Mouse (Mus musculus) erythroblast, embryonic 14.5 days (primary cell): ENCODE results near the gene Ccnk. TPM values are rescaled to one million over a fixed set of nuclear protein-coding genes. Genes with fewer than 3 reads are reported as not detected.

Experiments
- H3K27me3 ChIP-seq: 2 replicates; pipeline ENCODE4 v1.6.1; 2012; ENCODE audit warnings: inconsistent platforms; ENCODE audit not compliant: control insufficient read depth
- H3K36me3 ChIP-seq: 2 replicates; pipeline ENCODE4 v1.6.1; 2012; ENCODE audit warnings: mild to moderate bottlenecking, inconsistent platforms; ENCODE audit not compliant: control insufficient read depth
- H3K4me1 ChIP-seq: 2 replicates; pipeline ENCODE4 v1.6.1; 2012; ENCODE audit warnings: inconsistent platforms; ENCODE audit not compliant: control insufficient read depth
- H3K4me3 ChIP-seq: replicated peaks from 2 replicates; pipeline ENCODE3; 2012; ENCODE audit warnings: moderate library complexity, mild to moderate bottlenecking, inconsistent platforms
- H3K9me3 ChIP-seq: 2 replicates; pipeline ENCODE4 v1.6.1; 2012; ENCODE audit warnings: low read length, inconsistent platforms, mixed read lengths; ENCODE audit not compliant: control insufficient read depth
- GATA1 ChIP-seq: IDR thresholded peaks from 2 replicates; pipeline ENCODE4 v1.6.1; 2012; ENCODE audit warnings: low read length, inconsistent platforms, mixed read lengths
- TAL1 ChIP-seq: IDR thresholded peaks from 3 replicates; pipeline ENCODE4 v1.6.1; 2012; ENCODE audit warnings: low read length, inconsistent platforms, mixed read lengths
- polyA plus RNA-seq: library from polyadenylated mRNA; stranded (reverse); fragments of >175 nt; gene quantifications from 2 replicates; pipeline ENCODE4 v1.2.3, GENCODE M21; 2012

Ccnk gene
- polyA plus RNA-seq, 1 experiment: 11.6 TPM

DNA sequence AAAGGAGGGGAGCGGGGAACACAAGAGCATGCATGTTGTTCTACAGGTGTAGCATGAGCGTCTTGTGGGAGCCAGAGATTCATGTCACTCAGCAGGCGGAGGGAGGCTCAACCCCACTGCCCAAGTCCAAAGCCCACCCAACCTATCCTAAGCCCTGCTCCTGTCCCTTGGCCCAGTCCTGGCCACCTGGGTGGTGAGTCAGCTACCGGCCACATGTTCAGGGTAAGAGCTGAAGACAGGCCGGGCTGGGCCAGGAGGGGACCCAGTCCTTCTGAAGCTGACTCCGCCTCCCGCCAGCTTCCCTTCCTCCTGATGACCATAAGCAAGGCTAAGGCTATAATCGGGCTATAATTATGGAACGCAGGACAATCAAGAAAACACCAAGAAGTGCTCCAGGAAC, 28.8 kb downstream of the Ccnk start:
- no peak overlapping the region for H3K4me3 ChIP-seq
- no peak for TF ChIP-seq GATA1
- no peak for TF ChIP-seq TAL1
- no peaks in the 10 kb centered on the region for H3K9me3 ChIP-seq
- no peaks in the 10 kb centered on the region for H3K4me1 ChIP-seq
- peaks cover 23% of the 10 kb centered on the region for H3K36me3 ChIP-seq
- H3K27me3 ChIP-seq: no peaks in the 10 kb centered on the region

DNA sequence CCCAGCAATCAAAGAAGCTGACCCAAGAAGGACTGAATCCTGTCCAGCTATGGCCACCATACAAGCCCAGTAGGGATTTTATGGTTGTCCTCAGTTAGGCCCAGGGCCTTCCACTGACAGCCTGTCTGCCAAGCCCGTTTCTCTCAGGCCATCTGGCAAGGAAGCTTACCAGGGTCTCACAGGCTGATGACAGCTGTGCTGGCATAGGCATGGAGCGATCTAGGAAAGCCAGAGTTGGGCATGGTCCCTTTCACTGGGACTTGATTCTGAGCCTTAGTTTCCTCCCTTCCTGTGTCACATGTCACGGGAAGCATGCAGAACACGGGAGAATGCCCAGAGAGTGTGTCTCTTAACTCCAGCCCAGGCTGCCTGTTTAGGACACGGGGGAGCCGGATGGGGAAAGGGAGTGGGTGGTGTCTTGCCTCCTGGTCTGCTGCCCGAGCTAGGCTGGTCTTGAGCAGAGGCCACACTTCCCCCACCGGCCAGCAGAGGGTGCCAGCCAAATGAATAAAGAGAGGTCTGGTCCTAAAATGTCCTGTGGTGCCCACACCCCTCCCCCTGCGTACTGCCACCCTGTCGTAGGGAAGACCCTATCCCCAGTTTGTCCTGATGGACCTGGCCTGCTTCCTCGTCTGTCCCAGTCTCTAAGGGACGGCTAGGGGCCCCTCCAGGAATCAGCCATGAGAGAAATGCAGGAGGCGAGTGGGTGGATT, 29.5 kb downstream of the Ccnk start:
- TF ChIP-seq TAL1 (no peak), GATA1 (no peak)
- H3K27me3 ChIP-seq: no peaks in the 10 kb centered on the region
- H3K4me1 ChIP-seq: no peaks in the 10 kb centered on the region
- H3K4me3 ChIP-seq: no peak overlapping the region
- H3K36me3 ChIP-seq: peaks cover 18% of the 10 kb centered on the region
- no peaks in the 10 kb centered on the region for H3K9me3 ChIP-seq

DNA sequence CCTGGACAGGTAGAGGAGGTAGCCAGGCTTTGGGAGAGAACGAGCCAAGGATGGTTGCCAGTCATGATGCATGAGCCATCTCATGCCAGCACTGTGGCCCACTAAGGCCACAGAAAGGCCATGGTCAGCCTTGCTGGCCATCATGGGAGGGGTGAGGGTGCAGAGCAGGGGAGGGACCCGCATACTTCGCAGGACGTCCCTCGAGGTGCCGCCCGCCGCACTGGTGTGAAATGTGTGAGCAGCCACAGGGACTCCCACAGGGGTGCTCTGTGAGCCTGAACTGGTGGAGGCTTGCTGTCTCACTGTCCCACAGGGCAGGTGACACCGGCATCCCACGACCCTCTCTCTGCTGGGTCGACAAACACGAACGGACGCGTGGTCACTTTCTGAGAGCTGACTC, 31.2 kb downstream of the Ccnk start:
- TF ChIP-seq GATA1 (no peak), TAL1 (no peak)

DNA sequence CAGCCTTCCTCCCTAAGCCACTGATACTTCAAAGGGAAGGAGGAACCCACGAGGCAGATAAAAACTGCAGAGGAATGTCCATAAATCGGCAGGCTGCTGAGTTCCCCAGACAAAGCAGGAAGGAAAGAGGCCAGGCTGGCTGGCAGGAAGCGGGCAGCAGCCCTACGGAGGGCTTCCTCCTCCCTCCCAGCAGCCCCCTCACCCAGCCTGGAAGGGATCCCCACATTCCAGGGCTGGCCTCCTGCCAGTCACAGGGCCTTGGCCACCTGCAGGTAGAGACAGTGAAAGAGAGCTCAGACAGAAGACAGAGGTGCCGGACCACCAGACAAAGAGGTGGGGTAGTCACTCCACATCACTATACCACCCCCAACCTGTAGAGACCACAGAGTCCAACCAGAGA, 32.7 kb downstream of the Ccnk start:
- H3K9me3 ChIP-seq: no peaks in the 10 kb centered on the region
- no peaks in the 10 kb centered on the region for H3K27me3 ChIP-seq
- H3K4me3 ChIP-seq: no peak overlapping the region
- TF ChIP-seq TAL1: no peak
- TF ChIP-seq GATA1: no peak
- H3K36me3 ChIP-seq: no peaks in the 10 kb centered on the region; the same call in 1 of the 2 replicates
- H3K4me1 ChIP-seq: no peaks in the 10 kb centered on the region

More for the DNA sequence above, 31.2 kb downstream of the Ccnk start:
- H3K4me3 ChIP-seq: no peak overlapping the region
- H3K36me3 ChIP-seq: peaks cover 8% of the 10 kb centered on the region
- no peaks in the 10 kb centered on the region for H3K9me3 ChIP-seq
- H3K4me1 ChIP-seq: no peaks in the 10 kb centered on the region
- H3K27me3 ChIP-seq: no peaks in the 10 kb centered on the region

DNA sequence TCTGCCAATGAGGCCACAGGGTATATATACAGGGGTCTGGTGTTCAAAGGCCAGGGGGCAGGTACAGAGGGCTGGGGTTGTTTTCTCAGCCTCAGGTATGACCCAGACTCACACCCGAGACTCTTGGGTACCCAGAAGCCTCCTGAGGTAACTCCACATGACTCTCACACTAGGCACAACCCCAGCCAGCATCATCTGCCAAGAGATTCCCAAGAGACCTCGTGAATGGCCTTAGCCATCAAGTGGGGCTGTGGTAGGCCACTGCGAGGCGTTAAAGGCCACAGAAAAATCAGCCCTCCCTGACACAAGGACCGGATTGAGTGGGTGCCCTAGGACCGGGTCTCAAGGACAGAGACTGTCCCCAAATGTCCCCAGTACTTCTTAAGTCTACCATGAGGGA, 33.1 kb downstream of the Ccnk start:
- Histone ChIP-seq H3K27me3 (no peaks in the 10 kb centered on the region), H3K36me3 (no peaks in the 10 kb centered on the region; the same call in 1 of the 2 replicates), H3K9me3 (no peaks in the 10 kb centered on the region), H3K4me1 (no peaks in the 10 kb centered on the region), H3K4me3 (no peak overlapping the region)
- TF ChIP-seq TAL1 (no peak), GATA1 (no peak)

DNA sequence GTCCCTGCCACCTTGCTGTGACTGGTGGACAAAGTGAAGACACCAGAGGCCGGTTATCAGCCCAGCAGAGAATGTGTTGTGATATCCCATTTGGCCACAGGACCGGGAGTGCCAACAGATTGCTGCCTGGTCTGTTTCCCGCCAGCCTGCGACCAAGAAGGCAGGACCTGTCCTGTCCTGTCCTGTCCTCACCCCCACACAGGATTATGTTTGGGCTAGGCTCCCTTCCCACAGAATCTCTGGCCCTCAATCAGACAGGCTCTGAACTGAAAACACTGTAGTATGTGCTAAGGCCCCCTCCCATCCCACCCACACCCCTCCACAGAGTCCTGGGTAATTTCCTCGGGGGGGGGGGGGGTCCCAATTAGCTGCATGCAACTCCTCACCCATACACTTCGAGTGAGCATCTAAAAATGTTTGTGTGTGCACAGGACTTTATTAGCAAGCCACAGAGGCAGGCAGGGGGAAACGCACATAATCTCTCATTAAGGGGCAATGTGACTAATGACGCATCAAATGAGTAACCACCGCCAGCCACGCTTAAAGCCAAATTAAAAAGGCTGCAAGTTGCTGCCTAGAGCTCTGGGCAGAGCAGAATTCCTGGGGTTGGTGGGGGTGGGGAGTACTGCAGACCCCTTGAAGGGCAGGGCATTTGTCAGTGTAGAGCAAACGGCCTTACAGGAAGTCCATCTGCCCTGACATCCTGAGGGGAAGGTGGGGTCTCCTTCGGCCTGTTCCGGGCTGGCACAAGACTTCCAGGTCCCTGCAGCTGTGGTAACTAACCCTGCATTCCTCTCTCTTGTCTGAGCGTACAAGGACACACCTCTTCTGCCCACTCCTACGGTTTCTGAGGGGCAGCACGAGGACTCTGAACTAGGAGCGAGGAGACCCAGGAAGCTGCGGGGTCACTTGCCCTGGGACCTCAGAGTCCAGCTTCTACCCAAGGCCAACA, 34.0 kb downstream of the Ccnk start:
- Histone ChIP-seq H3K4me1 (no peaks in the 10 kb centered on the region), H3K27me3 (no peaks in the 10 kb centered on the region), H3K9me3 (no peaks in the 10 kb centered on the region), H3K36me3 (no peaks in the 10 kb centered on the region; the same call in 1 of the 2 replicates), H3K4me3 (no peak overlapping the region)
- no peak for TF ChIP-seq TAL1

DNA sequence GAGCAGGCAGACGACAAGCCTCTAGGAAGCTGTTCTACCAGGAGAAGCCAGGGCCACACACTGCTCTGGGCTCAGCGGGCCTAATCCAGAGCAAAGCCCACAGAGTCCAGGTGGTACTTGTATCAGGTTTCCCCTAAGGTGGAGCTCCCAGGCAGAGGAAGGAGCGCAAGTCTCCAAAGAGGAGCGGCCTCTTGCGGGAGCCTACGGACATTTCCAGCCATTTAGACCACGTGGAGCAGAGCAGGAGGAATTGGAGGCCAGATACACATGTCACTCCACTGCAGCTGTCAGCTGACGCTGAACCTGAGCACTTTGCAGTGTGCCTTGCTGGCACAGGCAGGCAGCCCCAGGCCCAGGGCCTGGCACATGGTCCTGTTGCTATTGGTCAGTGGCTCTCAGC, 35.7 kb downstream of the Ccnk start:
- Histone ChIP-seq H3K27me3 (no peaks in the 10 kb centered on the region), H3K4me1 (no peaks in the 10 kb centered on the region)

DNA sequence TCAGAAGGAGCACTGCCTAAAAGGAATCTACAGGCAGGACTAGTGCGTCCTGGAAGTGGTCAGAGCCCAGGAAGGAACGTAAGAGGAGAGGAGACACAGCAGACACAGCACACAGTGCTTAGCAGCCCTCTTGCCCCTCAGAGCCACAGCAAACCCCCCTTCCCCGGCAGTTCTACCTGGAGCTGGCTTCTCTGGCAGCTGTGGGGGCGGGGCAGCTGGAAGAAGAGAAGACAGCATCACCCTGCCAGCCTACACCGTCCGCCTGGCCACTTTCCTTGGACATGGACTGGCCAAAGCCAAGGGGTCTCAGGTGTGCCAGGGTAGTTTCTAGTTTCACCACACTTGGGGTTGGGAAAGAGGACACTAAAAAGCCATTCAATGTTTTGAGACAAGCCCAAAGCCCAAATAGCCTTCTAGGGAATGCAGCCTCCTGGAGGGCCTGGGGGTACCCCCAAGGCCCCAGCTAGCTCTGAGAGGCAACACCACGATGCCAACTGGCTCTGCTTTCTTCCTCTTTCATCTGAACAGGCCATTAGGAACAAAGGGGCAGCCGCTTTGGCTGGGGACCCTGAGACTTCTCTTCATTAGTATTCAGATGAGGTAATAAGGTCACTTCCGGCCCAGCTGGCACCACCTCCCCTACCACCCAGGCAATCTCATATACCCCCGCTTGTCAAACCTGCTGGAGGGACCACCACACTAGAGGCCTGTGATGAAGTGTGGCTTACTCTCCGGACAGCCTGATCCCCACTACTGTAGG, 37.4 kb downstream of the Ccnk start:
- Histone ChIP-seq H3K36me3 (no peaks in the 10 kb centered on the region; the same call in 1 of the 2 replicates), H3K9me3 (no peaks in the 10 kb centered on the region), H3K4me1 (no peaks in the 10 kb centered on the region), H3K4me3 (no peak overlapping the region), H3K27me3 (no peaks in the 10 kb centered on the region)
- TF ChIP-seq TAL1: no peak
- TF ChIP-seq GATA1: no peak

More for the DNA sequence above, 35.7 kb downstream of the Ccnk start:
- Histone ChIP-seq H3K9me3 (no peaks in the 10 kb centered on the region), H3K4me3 (no peak overlapping the region), H3K36me3 (no peaks in the 10 kb centered on the region; the same call in 1 of the 2 replicates)
- TF ChIP-seq TAL1 (no peak), GATA1 (no peak)

DNA sequence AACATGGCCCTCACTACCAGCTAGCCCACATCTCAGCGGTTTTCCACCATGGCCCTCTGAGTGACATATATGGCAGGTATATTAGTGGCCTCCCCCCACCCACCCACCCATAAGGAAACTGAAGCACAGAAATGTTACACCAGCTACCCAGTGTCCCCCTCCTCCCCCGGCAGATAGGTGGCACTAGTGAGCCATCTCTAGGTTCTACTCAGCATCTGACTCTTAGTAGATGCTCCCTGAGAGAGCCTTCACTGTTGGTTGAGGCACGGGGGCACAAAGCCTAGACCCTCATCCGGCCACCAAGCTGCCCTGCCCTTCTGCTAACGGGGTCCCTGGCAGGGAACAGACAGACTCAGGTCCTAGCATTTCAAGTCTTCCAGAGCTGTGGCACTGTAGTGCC, 38.2 kb downstream of the Ccnk start:
- H3K4me3 ChIP-seq: no peak overlapping the region
- no peaks in the 10 kb centered on the region for H3K9me3 ChIP-seq
- H3K36me3 ChIP-seq: no peaks in the 10 kb centered on the region; the same call in 1 of the 2 replicates
- no peak for TF ChIP-seq GATA1
- TF ChIP-seq TAL1: no peak
- H3K4me1 ChIP-seq: no peaks in the 10 kb centered on the region
- H3K27me3 ChIP-seq: no peaks in the 10 kb centered on the region
